Mouse (Mus musculus) liver, embryonic 16.5 days (tissue): ENCODE measurements around the gene S100a16. TPM values are rescaled to one million over a fixed set of nuclear protein-coding genes. Genes with fewer than 3 reads are reported as not detected.

Experiments
- ATAC-seq: fragments of 200-750 bp; cut with Nextera tagmentation; 2 replicates; pipeline ENCODE4 v1.8.0; 2017; ENCODE audit warnings: low read depth, mild to moderate bottlenecking, moderate number of reproducible peaks, moderate library complexity
- H3K27ac ChIP-seq: fragments of 300-500 bp; sonication (generic); 2 replicates; pipeline ENCODE4 v1.5.1; 2014; ENCODE audit warnings: mild to moderate bottlenecking, low read length
- H3K27me3 ChIP-seq: fragments of 300-500 bp; sonication (generic); 2 replicates; pipeline ENCODE4 v1.6.1; 2014; ENCODE audit warnings: low read depth, low read length, mixed read lengths; ENCODE audit not compliant: control insufficient read depth, insufficient read depth
- H3K36me3 ChIP-seq: fragments of 300-500 bp; sonication (generic); 2 replicates; pipeline ENCODE4 v1.6.1; 2014; ENCODE audit warnings: mild to moderate bottlenecking; ENCODE audit not compliant: control insufficient read depth, insufficient read depth
- H3K4me1 ChIP-seq: fragments of 300-500 bp; sonication (generic); 2 replicates; pipeline ENCODE4 v1.6.1; 2014; ENCODE audit warnings: low read depth, low read length, mixed read lengths; ENCODE audit not compliant: control insufficient read depth
- H3K4me2 ChIP-seq: fragments of 300-500 bp; sonication (generic); 2 replicates; pipeline ENCODE4 v1.6.1; 2014; ENCODE audit warnings: low read depth, low read length, mixed read lengths
- H3K4me3 ChIP-seq: fragments of 300-500 bp; sonication (generic); 2 replicates; pipeline ENCODE4 v1.5.1; 2014; ENCODE audit warnings: low read depth, mild to moderate bottlenecking, low read length
- H3K9ac ChIP-seq: fragments of 300-500 bp; sonication (generic); 2 replicates; pipeline ENCODE4 v1.6.1; 2014; ENCODE audit warnings: low read depth, low read length
- H3K9me3 ChIP-seq: fragments of 300-500 bp; sonication (generic); replicated peaks from 2 replicates; pipeline ENCODE4 v1.6.1; 2016; ENCODE audit warnings: low read length; ENCODE audit not compliant: control insufficient read depth
- WGBS: fragments of 180-500 bp; shearing (Covaris S2); extraction: QIAGEN DNeasy Blood & Tissue Kit; methylation state at CpG from one replicate; pipeline ENCODE4 v1.1.7; 2014; ENCODE audit not compliant: insufficient replicate concordance; 5-methylcytosine and 5-hydroxymethylcytosine counted together
- polyA plus RNA-seq: library from polyadenylated mRNA; unstranded; fragments of >200 nt; fragmentation: Nextera tagmentation; extraction: Ambion mirVana; gene quantifications from 2 replicates; pipeline ENCODE4 v1.2.1, GENCODE M21; 2015

The S100a16 gene
- polyA plus RNA-seq, 1 experiment from 2014 or later, result 34.8 TPM

- H3K27ac ChIP-seq, result no peak overlapping the region
- no peaks in the 10 kb centered on the region for H3K27me3 ChIP-seq
- H3K9ac ChIP-seq, result no peak overlapping the region
- no peaks in the 10 kb centered on the region for H3K36me3 ChIP-seq
- WGBS, result 25% methylated on average over 1 of the region's 1 CpGs
- H3K9me3 ChIP-seq, result no peaks in the 10 kb centered on the region
- H3K4me2 ChIP-seq, result no peak overlapping the region
- no peak for ATAC-seq
- no peaks in the 10 kb centered on the region for H3K4me1 ChIP-seq
- H3K4me3 ChIP-seq, result no peak overlapping the region
These were observed 1.6 kb upstream of the S100a16 start for GRCm38 (mm10) chr3:90535446-90535845.

GRCm38 (mm10) chr3:90537905-90538296, 847 bp downstream of the S100a16 start:
- 49% methylated on average over 5 of the region's 5 CpGs for WGBS
- H3K4me3 ChIP-seq, result peak overlapping the region; percentile 43
- peak overlapping the region; percentile 38 for H3K4me2 ChIP-seq
- no peaks in the 10 kb centered on the region for H3K9me3 ChIP-seq
- peak overlapping the region; percentile 28; the same call in 1 of the 2 replicates for H3K9ac ChIP-seq
- no peaks in the 10 kb centered on the region for H3K27me3 ChIP-seq
- no peak overlapping the region for H3K27ac ChIP-seq
- ATAC-seq, result no peak
- H3K4me1 ChIP-seq, result no peaks in the 10 kb centered on the region
- H3K36me3 ChIP-seq, result no peaks in the 10 kb centered on the region

- Histone ChIP-seq H3K4me3 (no peak overlapping the region), H3K36me3 (no peaks in the 10 kb centered on the region), H3K9me3 (no peaks in the 10 kb centered on the region), H3K27me3 (no peaks in the 10 kb centered on the region), H3K4me1 (no peaks in the 10 kb centered on the region), H3K4me2 (no peak overlapping the region), H3K9ac (no peak overlapping the region), H3K27ac (no peak overlapping the region)
- 71% methylated on average over 4 of the region's 4 CpGs for WGBS
- no peak; the same call in 1 of the 2 replicates for ATAC-seq
These were observed 3.9 kb downstream of the S100a16 start for GRCm38 (mm10) chr3:90540904-90541303.

GRCm38 (mm10) chr3:90549676-90550420, 12.8 kb downstream of the S100a16 start:
- no peak overlapping the region for H3K4me3 ChIP-seq
- no peaks in the 10 kb centered on the region for H3K27me3 ChIP-seq
- no peak overlapping the region for H3K9ac ChIP-seq
- H3K4me2 ChIP-seq, result no peak overlapping the region
- ATAC-seq, result no peak
- 44% methylated on average over 5 of the region's 5 CpGs for WGBS
- H3K4me1 ChIP-seq, result no peaks in the 10 kb centered on the region
- H3K36me3 ChIP-seq, result no peaks in the 10 kb centered on the region
- no peak overlapping the region for H3K27ac ChIP-seq
- no peaks in the 10 kb centered on the region for H3K9me3 ChIP-seq

GRCm38 (mm10) chr3:90550421-90550790, 13.4 kb downstream of the S100a16 start:
- 70% methylated on average over 2 of the region's 2 CpGs for WGBS

GRCm38 (mm10) chr3:90552231-90552630, 15.2 kb downstream of the S100a16 start:
- no peak overlapping the region for H3K9ac ChIP-seq
- H3K27ac ChIP-seq, result no peak overlapping the region
- WGBS, result 50% methylated on average over 1 of the region's 2 CpGs
- no peak overlapping the region for H3K4me3 ChIP-seq
- no peaks in the 10 kb centered on the region for H3K36me3 ChIP-seq
- H3K9me3 ChIP-seq, result no peaks in the 10 kb centered on the region
- no peak overlapping the region for H3K4me2 ChIP-seq
- H3K27me3 ChIP-seq, result no peaks in the 10 kb centered on the region
- no peak for ATAC-seq
- H3K4me1 ChIP-seq, result no peaks in the 10 kb centered on the region

More at GRCm38 (mm10) chr3:90550421-90550790, 13.4 kb downstream of the S100a16 start:
- Histone ChIP-seq H3K27ac (no peak overlapping the region), H3K27me3 (no peaks in the 10 kb centered on the region), H3K9ac (no peak overlapping the region), H3K9me3 (no peaks in the 10 kb centered on the region), H3K4me3 (no peak overlapping the region), H3K4me2 (no peak overlapping the region), H3K36me3 (no peaks in the 10 kb centered on the region), H3K4me1 (no peaks in the 10 kb centered on the region)
- no peak for ATAC-seq

GRCm38 (mm10) chr3:90555954-90556353, 18.9 kb downstream of the S100a16 start:
- no peak overlapping the region for H3K9ac ChIP-seq
- 59% methylated on average over 5 of the region's 5 CpGs for WGBS
- H3K4me2 ChIP-seq, result no peak overlapping the region
- H3K36me3 ChIP-seq, result no peaks in the 10 kb centered on the region
- no peak for ATAC-seq
- H3K4me3 ChIP-seq, result no peak overlapping the region
- no peaks in the 10 kb centered on the region for H3K27me3 ChIP-seq
- no peaks in the 10 kb centered on the region for H3K4me1 ChIP-seq
- H3K9me3 ChIP-seq, result no peaks in the 10 kb centered on the region
- H3K27ac ChIP-seq, result no peak overlapping the region

- no peak for ATAC-seq
These were observed 23.1 kb downstream of the S100a16 start, which contains the start of gene S100a3 for GRCm38 (mm10) chr3:90560008-90560628. Gene S100a3, plus strand, starts transcription at chr3:90560578.

GRCm38 (mm10) chr3:90574691-90575090, 37.6 kb downstream of the S100a16 start:
- WGBS, result 64% methylated on average over 5 of the region's 5 CpGs
- no peak for ATAC-seq
- H3K36me3 ChIP-seq, result no peaks in the 10 kb centered on the region
- no peak overlapping the region for H3K4me3 ChIP-seq
- no peaks in the 10 kb centered on the region for H3K4me1 ChIP-seq
- H3K27ac ChIP-seq, result no peak overlapping the region
- no peak overlapping the region for H3K4me2 ChIP-seq
- H3K27me3 ChIP-seq, result no peaks in the 10 kb centered on the region
- H3K9me3 ChIP-seq, result no peaks in the 10 kb centered on the region
- H3K9ac ChIP-seq, result no peak overlapping the region

More at GRCm38 (mm10) chr3:90560008-90560628, 23.1 kb downstream of the S100a16 start, which contains the start of gene S100a3:
- no peak within 1 kb of the TSS for H3K9ac ChIP-seq
- no peak within 1 kb of the TSS for H3K4me3 ChIP-seq
- H3K9me3 ChIP-seq, result no peaks in the 10 kb centered on the region
- H3K27me3 ChIP-seq, result no peaks in the 10 kb centered on the region
- no peaks in the 10 kb centered on the region for H3K36me3 ChIP-seq
- no peaks in the 10 kb centered on the region for H3K4me1 ChIP-seq
- no peak within 1 kb of the TSS for H3K4me2 ChIP-seq
- H3K27ac ChIP-seq, result no peak within 1 kb of the TSS
- 53% methylated on average over 6 of the region's 6 CpGs for WGBS
